Mouse (Mus musculus): Measurements from ENCODE around the gene Gm29049. TPM values are rescaled to one million over a fixed set of nuclear protein-coding genes. Genes with fewer than 3 reads are reported as not detected.

Gene Gm29049
- polyA plus RNA-seq (2012; fragmentation: generic; extraction: Trizol): not detected

GRCm38 (mm10) chrY:7997068-7997467 is at the start of gene Gm29049:
TSS of gene Gm29049 (minus strand) at chrY:7997168.

Other genes with a start within 250 kb of the Gm29049 start
- not detected for gene Gm20825, start 74.3 kb upstream of the Gm29049 start, polyA plus RNA-seq (2012; fragmentation: generic; extraction: Trizol)